Mouse (Mus musculus) testis, adult 2 months (tissue): ENCODE measurements around the gene Trp53i13. TPM values are rescaled to one million over a fixed set of nuclear protein-coding genes. Genes with fewer than 3 reads are reported as not detected.
A peak's percentile ranks its signal among the peaks of the same experiment; 100 is the strongest.

Source experiments
- H3K27ac ChIP-seq: fragments of 200-500 bp; 2 replicates; pipeline ENCODE4 v1.5.1; 2012; ENCODE audit warnings: low read depth, low read length; ENCODE audit not compliant: control insufficient read depth, insufficient read depth
- H3K27me3 ChIP-seq: fragments of 200-500 bp; 2 replicates; pipeline ENCODE4 v1.6.1; 2012; ENCODE audit warnings: mild to moderate bottlenecking, low read length, moderate library complexity; ENCODE audit not compliant: control insufficient read depth, insufficient read depth
- H3K36me3 ChIP-seq: fragments of 200-500 bp; 2 replicates; pipeline ENCODE4 v1.6.1; 2012; ENCODE audit warnings: mild to moderate bottlenecking, low read length; ENCODE audit not compliant: control insufficient read depth, insufficient read depth
- H3K4me1 ChIP-seq: fragments of 200-500 bp; 2 replicates; pipeline ENCODE4 v1.6.1; 2012; ENCODE audit warnings: low read length; ENCODE audit not compliant: control insufficient read depth, insufficient read depth
- H3K4me3 ChIP-seq: fragments of 200-500 bp; 2 replicates; pipeline ENCODE4 v1.5.1; 2012; ENCODE audit warnings: low read depth, mild to moderate bottlenecking, low read length, moderate library complexity, mixed read lengths; ENCODE audit not compliant: control insufficient read depth
- CTCF ChIP-seq: fragments of 200-500 bp; IDR thresholded peaks from 2 replicates; pipeline ENCODE4 v1.5.1; 2012; ENCODE audit warnings: low read depth, mild to moderate bottlenecking, inconsistent platforms, low read length, moderate library complexity; ENCODE audit not compliant: control insufficient read depth, insufficient read depth, insufficient replicate concordance
- POLR2A ChIP-seq: fragments of 200-500 bp; IDR thresholded peaks from 2 replicates; pipeline ENCODE4 v1.6.1; 2012; ENCODE audit warnings: low read depth, mild to moderate bottlenecking, inconsistent platforms, low read length, moderate library complexity; ENCODE audit not compliant: control insufficient read depth
- polyA plus RNA-seq: library from polyadenylated mRNA; depleted of rRNA; stranded (reverse); fragments of >200 nt; gene quantifications from 2 replicates; pipeline ENCODE4 v1.2.3, GENCODE M21; 2012

The Trp53i13 gene
- polyA plus RNA-seq, 1 experiment = 46.7 TPM

DNA sequence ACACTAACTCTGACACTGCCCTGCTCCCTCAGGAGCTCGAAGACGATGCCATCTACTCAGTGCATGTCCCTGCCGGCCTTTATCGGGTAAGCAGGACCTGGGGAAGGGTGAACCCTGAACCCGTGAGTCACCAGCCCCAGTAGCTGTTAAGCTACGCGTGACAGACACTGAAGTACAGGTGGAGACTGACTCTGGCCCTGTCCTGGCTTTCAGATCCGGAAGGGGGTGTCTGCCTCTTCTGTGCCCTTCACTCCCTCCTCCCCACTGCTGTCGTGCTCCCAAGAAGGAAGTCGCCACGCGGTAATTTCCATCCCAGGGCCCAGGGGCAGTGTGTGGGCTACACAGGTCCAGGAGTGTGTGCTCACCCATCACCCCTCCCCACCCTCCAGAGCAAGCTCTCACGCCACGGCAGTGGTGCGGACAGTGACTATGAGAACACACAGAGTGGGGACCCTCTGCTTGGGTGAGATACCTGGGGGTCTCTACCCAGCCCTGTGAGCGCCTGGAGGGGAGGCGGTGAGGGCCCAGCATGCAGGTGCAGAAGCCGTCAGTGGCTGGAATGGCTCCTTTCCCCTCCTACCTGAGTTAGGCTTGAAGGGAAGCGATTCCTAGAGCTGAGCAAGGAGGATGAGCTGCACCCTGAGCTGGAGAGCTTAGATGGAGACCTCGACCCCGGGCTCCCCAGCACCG is 10.3 kb downstream of the Trp53i13 start:
- TF ChIP-seq CTCF (no peak), POLR2A (no peak)
- Histone ChIP-seq H3K27ac (no peak overlapping the region), H3K27me3 (no peaks in the 10 kb centered on the region), H3K4me1 (peaks cover 16% of the 10 kb centered on the region), H3K36me3 (peaks cover 2% of the 10 kb centered on the region), H3K4me3 (peak overlapping the region; percentile 74)

- Histone ChIP-seq H3K36me3 (peaks cover 2% of the 10 kb centered on the region), H3K4me1 (peaks cover 16% of the 10 kb centered on the region), H3K27ac (peak overlapping the region; percentile 7; the same call in 1 of the 2 replicates), H3K4me3 (peak overlapping the region; percentile 74), H3K27me3 (no peaks in the 10 kb centered on the region)
- no peak for TF ChIP-seq POLR2A
- TF ChIP-seq CTCF = no peak
Measured at GRCm38 (mm10) chr11:77504377-77504776, 11.4 kb downstream of the Trp53i13 start.

DNA sequence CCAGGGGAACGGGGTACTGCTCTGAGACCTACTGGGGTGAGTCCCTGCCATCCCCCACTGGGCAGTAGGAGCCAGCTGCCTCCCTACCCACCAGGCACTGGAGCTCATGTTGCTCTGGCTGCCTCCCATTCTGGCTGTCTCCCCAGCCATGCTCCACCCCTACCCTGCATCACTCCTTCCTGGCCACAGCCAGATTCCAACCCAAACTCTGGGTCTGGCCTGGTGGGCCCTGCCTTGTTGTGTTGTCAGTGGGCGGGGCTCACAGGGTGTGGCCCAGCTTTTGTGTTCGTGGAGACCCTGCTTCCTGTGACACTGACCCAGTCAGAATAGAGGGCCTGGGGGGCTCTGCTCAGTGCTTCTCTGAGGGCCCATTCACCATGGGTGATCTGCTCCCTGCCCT is 12.3 kb downstream of the Trp53i13 start:
- Histone ChIP-seq H3K36me3 (peaks cover 2% of the 10 kb centered on the region), H3K4me3 (peak overlapping the region; percentile 74), H3K27ac (peak overlapping the region; percentile 84), H3K4me1 (peaks cover 13% of the 10 kb centered on the region), H3K27me3 (no peaks in the 10 kb centered on the region)
- TF ChIP-seq CTCF (no peak), POLR2A (peak; percentile 37; the same call in 1 of the 2 replicates)

DNA sequence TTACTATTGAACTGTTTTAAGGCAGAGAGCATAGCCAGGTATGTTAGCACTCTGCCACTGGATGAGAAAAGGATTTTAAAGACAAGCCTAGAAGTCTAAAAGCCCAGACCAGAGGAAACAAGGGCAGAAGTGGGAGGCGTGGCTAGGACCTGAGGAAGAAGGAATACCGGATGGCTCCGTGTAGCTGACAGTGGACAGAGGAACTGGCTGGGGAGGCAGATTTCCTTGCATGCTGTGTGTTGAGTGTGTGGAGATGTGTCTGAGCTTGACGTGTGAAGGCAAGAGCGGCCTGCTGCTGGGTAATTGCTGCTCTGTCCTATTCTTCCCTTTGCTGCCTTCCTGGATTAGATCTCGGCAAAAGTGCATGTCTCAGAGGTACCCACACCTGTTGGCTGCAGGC is 13.3 kb downstream of the Trp53i13 start:
- H3K4me3 ChIP-seq = peak overlapping the region; percentile 74
- H3K27me3 ChIP-seq = no peaks in the 10 kb centered on the region
- H3K4me1 ChIP-seq = peaks cover 15% of the 10 kb centered on the region
- peak overlapping the region; percentile 23; the same call in 1 of the 2 replicates for H3K27ac ChIP-seq
- TF ChIP-seq CTCF (peak; percentile 6; the same call in 1 of the 2 replicates), POLR2A (no peak)
- peaks cover 2% of the 10 kb centered on the region for H3K36me3 ChIP-seq

- TF ChIP-seq CTCF (no peak), POLR2A (no peak)
- peak overlapping the region; percentile 55 for H3K4me3 ChIP-seq
- H3K27me3 ChIP-seq = no peaks in the 10 kb centered on the region
- peaks cover 18% of the 10 kb centered on the region for H3K4me1 ChIP-seq
- no peak overlapping the region for H3K27ac ChIP-seq
- H3K36me3 ChIP-seq = peaks cover 2% of the 10 kb centered on the region
Measured at GRCm38 (mm10) chr11:77501971-77502370, 13.8 kb downstream of the Trp53i13 start.

DNA sequence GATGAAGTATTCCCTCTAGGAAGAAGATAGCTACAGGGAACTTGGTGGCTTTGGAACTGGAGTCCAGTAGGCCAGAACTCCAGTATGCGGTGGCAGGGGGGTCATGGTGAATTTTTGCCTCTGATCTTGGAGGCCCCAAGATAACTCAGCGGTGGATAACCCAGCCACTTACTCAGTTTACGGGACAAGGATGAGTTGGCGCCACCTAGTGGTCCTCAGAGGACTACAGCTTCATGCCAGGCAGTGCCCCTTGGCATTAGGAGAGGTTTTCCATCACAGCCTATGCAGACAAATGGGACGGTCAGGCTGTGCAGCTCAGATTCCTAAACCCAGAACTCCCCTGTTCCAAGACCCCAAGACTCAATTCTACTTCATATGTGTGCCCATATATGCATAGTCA is 14.4 kb downstream of the Trp53i13 start:
- H3K4me3 ChIP-seq = peak overlapping the region; percentile 31
- no peaks in the 10 kb centered on the region for H3K27me3 ChIP-seq
- peak overlapping the region; percentile 39 for H3K27ac ChIP-seq
- H3K36me3 ChIP-seq = peaks cover 2% of the 10 kb centered on the region
- H3K4me1 ChIP-seq = peaks cover 20% of the 10 kb centered on the region
- TF ChIP-seq CTCF (peak; percentile 75), POLR2A (no peak)

DNA sequence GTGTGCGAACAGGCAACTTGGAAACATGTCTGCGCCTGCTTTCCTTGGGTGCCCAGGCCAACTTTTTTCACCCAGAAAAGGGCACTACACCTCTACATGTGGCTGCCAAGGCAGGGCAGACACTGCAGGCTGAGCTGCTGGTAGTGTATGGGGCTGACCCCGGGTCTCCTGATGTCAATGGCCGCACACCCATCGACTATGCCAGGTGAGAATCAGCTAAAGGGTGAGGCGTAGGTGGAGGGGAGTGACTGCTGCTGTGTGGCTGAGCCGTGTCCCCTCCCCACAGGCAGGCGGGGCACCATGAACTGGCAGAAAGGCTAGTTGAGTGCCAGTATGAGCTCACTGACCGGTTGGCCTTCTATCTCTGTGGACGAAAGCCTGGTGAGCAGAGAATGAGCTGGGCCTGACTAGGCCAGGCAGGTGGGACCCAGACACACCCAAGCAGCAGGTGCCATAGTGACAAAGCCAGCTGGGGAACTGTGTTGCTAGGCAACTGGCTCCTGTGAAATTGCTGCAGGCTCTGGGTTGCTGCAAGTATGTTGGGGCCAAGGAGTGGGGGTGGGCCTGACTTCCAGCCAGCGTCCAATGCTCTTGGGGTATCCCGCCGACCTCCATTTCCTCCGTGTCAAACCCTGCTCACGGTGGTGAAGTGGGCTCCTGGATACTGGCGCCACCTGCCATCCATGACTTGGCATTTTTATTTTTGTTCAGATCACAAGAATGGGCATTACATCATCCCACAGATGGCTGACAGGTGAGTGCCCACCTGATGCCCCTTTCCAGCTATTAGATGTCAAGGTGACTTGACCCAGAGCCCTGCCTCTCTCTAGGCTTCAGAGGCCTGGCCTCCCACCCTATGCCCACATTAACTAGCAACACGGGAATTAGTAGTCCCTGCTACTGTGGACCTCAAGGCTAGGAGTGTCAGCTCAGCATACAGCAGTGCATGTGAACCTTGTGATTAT is 15.1 kb downstream of the Trp53i13 start:
- H3K4me3 ChIP-seq = peak overlapping the region; percentile 31
- H3K36me3 ChIP-seq = peaks cover 2% of the 10 kb centered on the region
- H3K27me3 ChIP-seq = no peaks in the 10 kb centered on the region
- peaks cover 21% of the 10 kb centered on the region for H3K4me1 ChIP-seq
- peak overlapping the region; percentile 84 for H3K27ac ChIP-seq
- no peak; the same call in 1 of the 2 replicates for TF ChIP-seq POLR2A
- TF ChIP-seq CTCF = no peak
